24 mouse cellular contexts compared by ENCODE assay signal in genomic region chr9:58036961-58037360, GRCm38 (mm10). TPM values are rescaled to one million over a fixed set of nuclear protein-coding genes. Genes with fewer than 3 reads are reported as not detected.
DNase-seq lines count a peak whose midpoint lies in the region; ATAC-seq lines count a peak whose summit lies in the region.
"Had no signal": no experiment of that assay in that cellular context is flagged by ENCODE, and none has a peak within 500 bp of the region (broad histone marks: within the 10 kb centered on the region; RNA-seq: fewer than 3 reads in every experiment).

No protein-coding gene starts in this region.

- no peak for ATAC-seq in midbrain, embryonic 15.5 days (replicated peaks)
- ATAC-seq in hindbrain, embryonic 13.5 days (ENCODE audit: low FRiP score) = no peak
- ATAC-seq: forebrain, postnatal 0 days; hindbrain, embryonic 16.5 days; inflammation-experienced regulatory T-cells, adult 6 months; intestine, postnatal 0 days had no signal

- H3K27ac ChIP-seq in midbrain, embryonic 10.5 days (replicated peaks) = peak overlapping the region; percentile 63; the same call in 1 of the 2 replicates
- H3K27ac ChIP-seq in midbrain, embryonic 15.5 days = no peak overlapping the region
- H3K27ac ChIP-seq in hindbrain, embryonic 13.5 days = no peak overlapping the region
- H3K27ac ChIP-seq: embryonic facial prominence, embryonic 15.5 days; forebrain, embryonic 12.5 days had no signal

- H3K4me1 ChIP-seq in midbrain, embryonic 10.5 days = peaks cover 43% of the 10 kb centered on the region
- H3K4me1 ChIP-seq in midbrain, embryonic 15.5 days = peaks cover 27% of the 10 kb centered on the region
- peaks cover 26% of the 10 kb centered on the region for H3K4me1 ChIP-seq in hindbrain, embryonic 13.5 days (replicated peaks)
- H3K4me1 ChIP-seq: embryonic facial prominence, embryonic 15.5 days had no signal

- 92% methylated on average over 4 of the region's 4 CpGs for WGBS in midbrain, embryonic 10.5 days
- 80% methylated on average over 4 of the region's 4 CpGs for WGBS in midbrain, embryonic 15.5 days
- 77% methylated on average over 4 of the region's 4 CpGs for WGBS in hindbrain, embryonic 13.5 days

- H3K9me3 ChIP-seq in midbrain, embryonic 10.5 days (replicated peaks) = no peaks in the 10 kb centered on the region
- no peaks in the 10 kb centered on the region for H3K9me3 ChIP-seq in midbrain, embryonic 15.5 days
- H3K9me3 ChIP-seq in hindbrain, embryonic 13.5 days = no peaks in the 10 kb centered on the region
- H3K9me3 ChIP-seq: embryonic facial prominence, embryonic 15.5 days; forebrain, embryonic 12.5 days; heart, embryonic 12.5 days had no signal

- DNase-seq in midbrain, embryonic 10.5 days (ENCODE audit: low spot score) = no peak
- DNase-seq in 416B (ENCODE audit: low read depth) = peak; percentile 58
- peak; percentile 93 for DNase-seq in adrenal gland, adult 8-10 months
- DNase-seq in adrenal gland, postnatal 36 days = peak; percentile 88 to 92
- no peak for DNase-seq in gastrocnemius, postnatal 10 days
- no peak for DNase-seq in retina, postnatal 1 day
- DNase-seq: cerebellum, adult 18-20 months; cerebellum, postnatal 10 days; embryo, embryonic 11 days; forebrain, postnatal 0 days; gastrocnemius, postnatal 25 days; heart, postnatal 36 days had no signal

- H3K4me3 ChIP-seq in midbrain, embryonic 10.5 days = no peak overlapping the region
- no peak overlapping the region for H3K4me3 ChIP-seq in midbrain, embryonic 15.5 days
- H3K4me3 ChIP-seq in hindbrain, embryonic 13.5 days = no peak overlapping the region
- H3K4me3 ChIP-seq: embryonic facial prominence, embryonic 15.5 days; erythroblast, embryonic 14.5 days; forebrain, embryonic 12.5 days; heart, embryonic 12.5 days had no signal

- no peaks in the 10 kb centered on the region for H3K36me3 ChIP-seq in midbrain, embryonic 10.5 days
- no peaks in the 10 kb centered on the region for H3K36me3 ChIP-seq in midbrain, embryonic 15.5 days (replicated peaks)
- no peaks in the 10 kb centered on the region for H3K36me3 ChIP-seq in hindbrain, embryonic 13.5 days
- H3K36me3 ChIP-seq: embryonic facial prominence, embryonic 15.5 days; forebrain, embryonic 12.5 days; heart, embryonic 12.5 days had no signal

- no peak overlapping the region for H3K4me2 ChIP-seq in midbrain, embryonic 15.5 days
- no peak overlapping the region for H3K4me2 ChIP-seq in hindbrain, embryonic 13.5 days
- H3K4me2 ChIP-seq: embryonic facial prominence, embryonic 15.5 days; forebrain, embryonic 12.5 days; heart, embryonic 12.5 days had no signal

- H3K27me3 ChIP-seq in midbrain, embryonic 10.5 days (ENCODE audit: low read depth, poor library complexity, severe bottlenecking) = peaks cover 41% of the 10 kb centered on the region
- H3K27me3 ChIP-seq in midbrain, embryonic 15.5 days (replicated peaks) = peaks cover 8% of the 10 kb centered on the region; the same call in 1 of the 2 replicates
- H3K27me3 ChIP-seq in hindbrain, embryonic 13.5 days = peaks cover 49% of the 10 kb centered on the region

- H3K9ac ChIP-seq in midbrain, embryonic 15.5 days = no peak overlapping the region
- no peak overlapping the region for H3K9ac ChIP-seq in hindbrain, embryonic 13.5 days
- H3K9ac ChIP-seq: embryonic facial prominence, embryonic 15.5 days; forebrain, embryonic 12.5 days; forebrain, postnatal 0 days; heart, embryonic 12.5 days had no signal

RNA-seq across cellular contexts. Expression of gene Stra6, which starts 26.6 kb away (rescaled TPM):
- polyA plus RNA-seq in midbrain, embryonic 10.5 days (2016; fragmentation: Nextera tagmentation; extraction: Ambion mirVana) = 15.2 TPM in 2 replicates
- polyA plus RNA-seq in midbrain, embryonic 15.5 days (2015; fragmentation: Nextera tagmentation; extraction: Ambion mirVana) = 15.0 and 15.7 TPM in 2 replicates
- 1 to 10 TPM; 1.0 to 2.6 (median 2.2) TPM for total RNA-seq in adrenal gland, adult 8-10 months (2022)
- total RNA-seq in adrenal gland, postnatal 36 days (2021) = 1 to 10 TPM; 1.2 to 2.1 TPM
- under 1 TPM; 0.25 to 0.40 TPM for total RNA-seq in gastrocnemius, postnatal 10 days (2021)
- polyA plus RNA-seq in hindbrain, embryonic 13.5 days (2015; fragmentation: Nextera tagmentation; extraction: Ambion mirVana) = 19.1 and 20.1 TPM in 2 replicates
- total RNA-seq: common myeloid progenitor, adult 5-6 weeks; granulocyte monocyte progenitor cell, adult 5-6 weeks had no signal
- polyA plus RNA-seq: erythroblast, embryonic 14.5 days had no signal

RNA-seq across cellular contexts. Expression of gene Cyp11a1, which starts 30.8 kb away (rescaled TPM):
- polyA plus RNA-seq in midbrain, embryonic 10.5 days (2016; fragmentation: Nextera tagmentation; extraction: Ambion mirVana) = 0.07 and 0.09 TPM in 2 replicates
- polyA plus RNA-seq in midbrain, embryonic 15.5 days (2015; fragmentation: Nextera tagmentation; extraction: Ambion mirVana) = 0.44 and 1.1 TPM in 2 replicates
- 1,000 to 10,000 TPM; 7,138 to 8,839 (median 8,155) TPM for total RNA-seq in adrenal gland, adult 8-10 months (2022)
- total RNA-seq in adrenal gland, postnatal 36 days (2021) = 1,000 to 10,000 TPM; 6,616 to 8,202 TPM
- 1 to 10 TPM; 1.2 to 1.6 TPM for total RNA-seq in gastrocnemius, postnatal 10 days (2021)
- polyA plus RNA-seq in hindbrain, embryonic 13.5 days (2015; fragmentation: Nextera tagmentation; extraction: Ambion mirVana) = 0.31 and 0.57 TPM in 2 replicates
- total RNA-seq: common myeloid progenitor, adult 5-6 weeks had no signal
- polyA plus RNA-seq: heart, embryonic 12.5 days; hindbrain, embryonic 11.5 days had no signal

Comparison
In these comparisons a context has a peak if more than half of its experiments do, and no peak if none do; other contexts are left out.
1. DNase-seq: peak in 416B (single experiment), adrenal gland, adult 8-10 months (single experiment) and adrenal gland, postnatal 36 days (2 of 2); none in midbrain, embryonic 10.5 days (single experiment), gastrocnemius, postnatal 10 days (single experiment) and retina, postnatal 1 day (single experiment).
2. RNA of gene Cyp11a1, which starts 30.8 kb away (total RNA-seq): 7,138 to 8,839 TPM in adrenal gland, adult 8-10 months and 6,616 to 8,202 TPM in adrenal gland, postnatal 36 days; 1.2 to 1.6 TPM in gastrocnemius, postnatal 10 days; every median in the first group is over 1,000 times any median in the second.